Mouse (Mus musculus): ENCODE data around the gene Ccni. TPM values are rescaled to one million over a fixed set of nuclear protein-coding genes. Genes with fewer than 3 reads are reported as not detected.

Gene Ccni
- polyA plus RNA-seq, 1 experiment: 117 TPM

DNA sequence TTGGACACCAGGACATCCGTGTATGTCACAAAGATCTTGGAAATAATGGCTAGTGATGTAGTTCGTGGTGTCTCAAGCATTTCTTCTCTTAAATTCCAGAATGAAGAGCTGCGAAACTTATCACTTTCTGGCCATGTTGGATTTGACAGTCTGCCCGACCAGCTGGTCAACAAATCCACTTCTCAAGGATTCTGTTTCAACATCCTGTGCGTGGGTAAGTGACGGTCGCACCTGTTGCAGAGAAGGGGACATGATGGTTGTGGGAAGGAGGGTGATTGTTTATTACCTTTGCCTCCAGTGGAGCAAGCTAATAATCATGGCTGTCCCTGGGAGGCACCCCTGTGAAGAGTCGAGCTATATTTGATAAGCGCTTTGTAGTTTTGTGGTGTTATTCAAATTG lies 66.9 kb downstream of the Ccni start:
- no peak overlapping the region for H3K4me3 ChIP-seq (ENCODE audit: low read depth, low read length)
- TF ChIP-seq CTCF (IDR thresholded peaks at IDR 0.05; ENCODE audit: extremely low read depth, insufficient read length, insufficient replicate concordance, low read depth, low read length) (no peak), POLR2A (IDR thresholded peaks at IDR 0.05; ENCODE audit: low read depth, low read length) (no peak)
- 91% methylated on average over 9 of the region's 9 CpGs for WGBS

GRCm38 (mm10) chr5:93136956-93137586 lies 69.2 kb downstream of the Ccni start:
- Histone ChIP-seq H3K27me3 (ENCODE audit: control insufficient read depth, insufficient read depth, low read length) (no peaks in the 10 kb centered on the region), H3K4me1 (ENCODE audit: control insufficient read depth, insufficient read depth, insufficient read length, low read length) (peaks cover 2% of the 10 kb centered on the region; the same call in 1 of the 2 replicates), H3K27ac (ENCODE audit: insufficient read depth, low read depth, low read length) (peak overlapping the region; percentile 83), H3K4me3 (ENCODE audit: low read depth, low read length) (no peak overlapping the region), H3K36me3 (ENCODE audit: control insufficient read depth, insufficient read depth, low read length) (peaks cover 15% of the 10 kb centered on the region)
- TF ChIP-seq CTCF (IDR thresholded peaks at IDR 0.05; ENCODE audit: extremely low read depth, insufficient read length, insufficient replicate concordance, low read depth, low read length): no peak
- TF ChIP-seq POLR2A (IDR thresholded peaks at IDR 0.05; ENCODE audit: low read depth, low read length): no peak
- 74% methylated on average over 5 of the region's 5 CpGs for WGBS

More for the DNA sequence above, 66.9 kb downstream of the Ccni start:
- Histone ChIP-seq H3K4me1 (ENCODE audit: control insufficient read depth, insufficient read depth, insufficient read length, low read length) (no peaks in the 10 kb centered on the region; the same call in 1 of the 2 replicates), H3K27ac (ENCODE audit: insufficient read depth, low read depth, low read length) (no peak overlapping the region), H3K36me3 (ENCODE audit: control insufficient read depth, insufficient read depth, low read length) (peaks cover 15% of the 10 kb centered on the region), H3K27me3 (ENCODE audit: control insufficient read depth, insufficient read depth, low read length) (no peaks in the 10 kb centered on the region)

- H3K36me3 ChIP-seq (ENCODE audit: control insufficient read depth, insufficient read depth, low read length): peaks cover 9% of the 10 kb centered on the region
- no peak for TF ChIP-seq POLR2A (IDR thresholded peaks at IDR 0.05; ENCODE audit: low read depth, low read length)
- no peak for TF ChIP-seq CTCF (IDR thresholded peaks at IDR 0.05; ENCODE audit: extremely low read depth, insufficient read length, insufficient replicate concordance, low read depth, low read length)
- H3K4me1 ChIP-seq (ENCODE audit: control insufficient read depth, insufficient read depth, insufficient read length, low read length): peaks cover 7% of the 10 kb centered on the region; the same call in 1 of the 2 replicates
- H3K27me3 ChIP-seq (ENCODE audit: control insufficient read depth, insufficient read depth, low read length): no peaks in the 10 kb centered on the region
- 84% methylated on average over 10 of the region's 10 CpGs for whole genome bisulfite sequencing
- H3K27ac ChIP-seq (ENCODE audit: insufficient read depth, low read depth, low read length): peak overlapping the region; percentile 13; the same call in 1 of the 2 replicates
- H3K4me3 ChIP-seq (ENCODE audit: low read depth, low read length): no peak overlapping the region
Measured at GRCm38 (mm10) chr5:93135368-93136107, 70.8 kb downstream of the Ccni start.

DNA sequence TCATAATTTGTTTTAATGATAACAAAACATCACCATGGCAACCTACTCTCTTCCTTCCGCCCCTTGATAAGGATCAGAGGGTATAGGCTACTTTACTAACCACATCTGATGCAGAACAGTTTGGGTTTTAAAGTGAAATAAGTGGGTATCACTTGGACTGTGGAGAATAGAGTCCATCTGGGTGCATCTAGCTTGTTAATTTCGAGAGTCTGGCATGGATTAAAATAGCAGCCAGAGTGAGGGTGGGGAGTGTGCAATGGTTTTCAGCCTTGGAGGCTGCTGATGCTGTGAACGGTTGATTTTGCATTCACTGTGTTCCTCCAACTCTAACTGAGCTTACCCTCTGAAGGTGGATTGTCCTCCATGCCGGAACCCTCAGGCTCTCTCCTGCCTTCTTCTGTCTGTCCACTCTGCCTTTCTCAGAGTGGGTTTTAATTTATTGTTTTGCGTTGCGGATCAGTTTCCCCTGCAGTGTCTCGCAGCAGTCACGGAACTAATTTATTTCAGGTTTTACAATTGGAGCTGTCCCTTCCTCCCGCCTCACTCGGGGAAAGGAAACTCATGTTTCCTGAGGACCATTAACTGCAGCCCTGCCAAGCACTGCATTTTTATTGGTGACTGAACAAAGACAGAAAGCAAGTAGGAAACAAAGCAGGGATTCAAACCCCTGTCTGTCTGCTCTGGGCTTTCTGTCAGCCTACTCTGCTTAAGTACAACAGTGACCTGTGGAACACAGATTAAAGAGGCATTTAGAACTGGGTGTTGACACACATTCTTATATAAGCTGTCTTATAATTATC lies 72.7 kb downstream of the Ccni start:
- TF ChIP-seq POLR2A (IDR thresholded peaks at IDR 0.05; ENCODE audit: low read depth, low read length) (no peak), CTCF (IDR thresholded peaks at IDR 0.05; ENCODE audit: extremely low read depth, insufficient read length, insufficient replicate concordance, low read depth, low read length) (no peak)
- 66% methylated on average over 10 of the region's 10 CpGs for WGBS
- Histone ChIP-seq H3K4me1 (ENCODE audit: control insufficient read depth, insufficient read depth, insufficient read length, low read length) (peaks cover 18% of the 10 kb centered on the region; the same call in 1 of the 2 replicates), H3K36me3 (ENCODE audit: control insufficient read depth, insufficient read depth, low read length) (no peaks in the 10 kb centered on the region), H3K27ac (ENCODE audit: insufficient read depth, low read depth, low read length) (no peak overlapping the region; the same call in 1 of the 2 replicates), H3K4me3 (ENCODE audit: low read depth, low read length) (no peak overlapping the region), H3K27me3 (ENCODE audit: control insufficient read depth, insufficient read depth, low read length) (no peaks in the 10 kb centered on the region)

Other genes starting within 250 kb of the Ccni start
- gene Sowahb, start 161.5 kb downstream of the Ccni start, polyA plus RNA-seq (2012; rRNA removed): 15.4 and 33.6 TPM in 2 replicates
- gene Sept11, start 113.1 kb downstream of the Ccni start, polyA plus RNA-seq (2012; rRNA removed): 7.0 and 12.9 TPM in 2 replicates
- not detected in 2 replicates for gene 2010109A12Rik, start within 50 bp of the Ccni start, polyA plus RNA-seq (2012; rRNA removed)
- gene Ccng2, start 60.8 kb upstream of the Ccni start, polyA plus RNA-seq (2012; rRNA removed): 13.6 and 149 TPM in 2 replicates